Mouse (Mus musculus) forebrain, postnatal 0 days (tissue): ENCODE measurements around the gene Ppfibp2. TPM values are rescaled to one million over a fixed set of nuclear protein-coding genes. Genes with fewer than 3 reads are reported as not detected.

ENCODE experiments used
- ATAC-seq: fragments of 200-750 bp; cut with Nextera tagmentation; 2 replicates; pipeline ENCODE4 v1.8.0; 2017; ENCODE audit warnings: mild to moderate bottlenecking, moderate library complexity
- DNase-seq: peaks from one replicate; pipeline ENCODE4 v3.0.0-alpha.2; 2015
- H3K27ac ChIP-seq: fragments of 300-500 bp; sonication (generic); 2 replicates; pipeline ENCODE4 v1.5.1; 2014; ENCODE audit warnings: low read depth, mild to moderate bottlenecking, antibody characterized with exemption, low read length, moderate library complexity, mixed read lengths
- H3K27me3 ChIP-seq: fragments of 300-500 bp; sonication (generic); 2 replicates; pipeline ENCODE4 v1.6.1; 2014; ENCODE audit warnings: mild to moderate bottlenecking, low read length, mixed read lengths; ENCODE audit not compliant: insufficient read depth
- H3K36me3 ChIP-seq: fragments of 300-500 bp; sonication (generic); 2 replicates; pipeline ENCODE4 v1.6.1; 2014; ENCODE audit warnings: mild to moderate bottlenecking, moderate library complexity; ENCODE audit not compliant: insufficient read depth
- H3K4me1 ChIP-seq: fragments of 300-500 bp; sonication (generic); 2 replicates; pipeline ENCODE4 v1.6.1; 2014; ENCODE audit warnings: antibody characterized with exemption; ENCODE audit not compliant: insufficient read depth
- H3K4me2 ChIP-seq: fragments of 300-500 bp; sonication (generic); 2 replicates; pipeline ENCODE4 v1.6.1; 2014; ENCODE audit warnings: low read depth, mild to moderate bottlenecking, moderate library complexity
- H3K4me3 ChIP-seq: fragments of 300-500 bp; sonication (generic); 2 replicates; pipeline ENCODE4 v1.5.1; 2014; ENCODE audit warnings: low read depth, low read length, mixed read lengths
- H3K9ac ChIP-seq: fragments of 300-500 bp; sonication (generic); 2 replicates; pipeline ENCODE4 v1.6.1; 2014; ENCODE audit warnings: mild to moderate bottlenecking
- H3K9me3 ChIP-seq: fragments of 300-500 bp; sonication (generic); 2 replicates; pipeline ENCODE4 v1.6.1; 2016; ENCODE audit warnings: low read length
- CTCF ChIP-seq: sonication (generic); IDR thresholded peaks from 2 replicates; pipeline ENCODE4 v1.5.1; 2016; ENCODE audit warnings: antibody characterized with exemption, control low read depth, low read depth
- WGBS: fragments of 180-500 bp; shearing (Covaris S2); extraction: QIAGEN DNeasy Blood & Tissue Kit; methylation state at CpG from one replicate; pipeline ENCODE4 v1.1.7; 2014; 5-methylcytosine and 5-hydroxymethylcytosine counted together
- polyA plus RNA-seq: library from polyadenylated mRNA; unstranded; fragments of >200 nt; fragmentation: Nextera tagmentation; extraction: Ambion mirVana; gene quantifications from 2 replicates; pipeline ENCODE4 v1.2.1, GENCODE M21; 2015
- total RNA-seq: library from RNA; depleted of rRNA; stranded (reverse); fragments of >200 nt; gene quantifications from 2 replicates; pipeline ENCODE4 v1.2.3, GENCODE M21; 2014

Gene Ppfibp2
- total and polyA plus RNA-seq, 2 experiments from 2014 or later = 1.2 to 3.1 TPM

DNA sequence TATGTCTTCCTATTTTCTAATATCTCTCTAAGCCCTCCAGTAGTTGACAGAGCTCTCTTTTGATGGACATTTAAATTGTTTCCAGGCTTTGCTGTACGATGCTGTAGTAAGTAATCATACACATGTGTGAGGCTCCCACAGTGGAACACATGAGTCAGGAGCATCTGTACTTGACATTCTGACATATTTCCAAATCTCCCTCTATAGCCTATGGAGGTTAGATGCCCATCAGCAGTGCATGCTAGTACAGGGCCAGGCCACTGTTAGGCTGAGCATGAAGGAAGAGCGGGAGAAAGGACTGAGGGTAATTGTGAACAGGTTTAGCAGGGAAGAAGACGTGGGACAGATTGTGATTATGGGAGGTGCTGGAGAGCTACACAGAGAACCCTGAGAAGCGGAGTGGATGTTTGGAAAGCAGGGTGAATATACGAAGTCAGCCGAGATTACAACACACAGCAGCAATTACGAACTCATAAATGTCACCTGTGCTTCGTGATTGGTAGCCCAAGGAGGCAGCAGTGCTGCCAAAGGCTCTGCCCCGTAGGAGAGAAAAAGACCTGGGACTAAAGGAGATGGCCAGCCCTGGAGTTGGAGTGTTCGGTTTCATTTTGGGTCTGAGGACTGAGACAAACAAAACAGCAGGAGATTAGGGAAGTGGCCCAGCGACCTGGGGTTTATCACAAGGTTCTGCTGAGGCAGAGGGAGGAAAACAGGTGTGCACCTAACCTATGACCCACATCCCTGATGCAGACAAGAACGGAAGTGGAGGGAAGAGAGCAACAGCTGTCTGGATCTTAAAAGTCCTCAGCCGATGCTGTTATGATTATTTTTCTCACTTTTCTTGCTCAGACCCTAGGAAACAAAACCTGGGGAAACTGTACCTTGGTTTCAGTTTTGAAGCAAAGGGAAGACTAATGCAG is 107.7 kb downstream of the Ppfibp2 start:
- Histone ChIP-seq H3K27me3 (no peaks in the 10 kb centered on the region), H3K9me3 (no peaks in the 10 kb centered on the region), H3K4me1 (no peaks in the 10 kb centered on the region), H3K4me3 (no peak overlapping the region), H3K27ac (no peak overlapping the region), H3K36me3 (no peaks in the 10 kb centered on the region), H3K9ac (no peak overlapping the region), H3K4me2 (no peak overlapping the region)
- TF ChIP-seq CTCF = no peak
- 75% methylated on average over 13 of the region's 13 CpGs for WGBS
- DNase-seq (no peak), ATAC-seq (no peak)

DNA sequence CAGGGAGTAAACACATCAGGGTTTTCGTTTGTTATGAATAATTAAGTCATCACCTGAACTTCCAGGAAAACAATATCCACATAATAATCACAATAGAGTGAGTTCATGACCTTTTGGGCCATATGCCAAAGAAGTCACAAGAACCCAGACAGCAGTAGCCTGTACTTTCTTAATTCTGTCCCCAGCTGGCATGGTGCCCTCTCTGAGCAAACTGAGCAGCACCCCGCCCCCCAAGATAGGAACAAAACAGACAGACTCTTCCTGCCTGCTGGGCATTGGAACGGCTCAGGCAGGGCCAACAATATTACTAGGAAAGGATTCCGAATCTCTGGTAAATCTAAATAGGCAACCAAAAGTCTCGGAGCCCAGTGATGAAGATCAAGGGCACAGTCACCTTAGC is 110.9 kb downstream of the Ppfibp2 start:
- WGBS = 48% methylated on average over 5 of the region's 5 CpGs
- ATAC-seq = no peak
- Histone ChIP-seq H3K4me3 (no peak overlapping the region), H3K4me1 (0 out of 2 replicates have a peak, but pooled peaks cover 3% of the 10 kb centered on the region), H3K27ac (no peak overlapping the region), H3K36me3 (no peaks in the 10 kb centered on the region), H3K27me3 (no peaks in the 10 kb centered on the region), H3K9ac (no peak overlapping the region), H3K9me3 (no peaks in the 10 kb centered on the region), H3K4me2 (no peak overlapping the region)
- TF ChIP-seq CTCF = no peak
- DNase-seq = no peak

GRCm38 (mm10) chr7:107707650-107708049 is 112.6 kb downstream of the Ppfibp2 start:
- Histone ChIP-seq H3K36me3 (no peaks in the 10 kb centered on the region), H3K9ac (no peak overlapping the region), H3K27me3 (no peaks in the 10 kb centered on the region), H3K4me2 (no peak overlapping the region), H3K4me1 (0 out of 2 replicates have a peak, but pooled peaks cover 3% of the 10 kb centered on the region), H3K9me3 (no peaks in the 10 kb centered on the region), H3K27ac (no peak overlapping the region), H3K4me3 (no peak overlapping the region)
- DNase-seq (no peak), ATAC-seq (no peak)
- 73% methylated on average over 9 of the region's 9 CpGs for WGBS
- no peak for TF ChIP-seq CTCF

DNA sequence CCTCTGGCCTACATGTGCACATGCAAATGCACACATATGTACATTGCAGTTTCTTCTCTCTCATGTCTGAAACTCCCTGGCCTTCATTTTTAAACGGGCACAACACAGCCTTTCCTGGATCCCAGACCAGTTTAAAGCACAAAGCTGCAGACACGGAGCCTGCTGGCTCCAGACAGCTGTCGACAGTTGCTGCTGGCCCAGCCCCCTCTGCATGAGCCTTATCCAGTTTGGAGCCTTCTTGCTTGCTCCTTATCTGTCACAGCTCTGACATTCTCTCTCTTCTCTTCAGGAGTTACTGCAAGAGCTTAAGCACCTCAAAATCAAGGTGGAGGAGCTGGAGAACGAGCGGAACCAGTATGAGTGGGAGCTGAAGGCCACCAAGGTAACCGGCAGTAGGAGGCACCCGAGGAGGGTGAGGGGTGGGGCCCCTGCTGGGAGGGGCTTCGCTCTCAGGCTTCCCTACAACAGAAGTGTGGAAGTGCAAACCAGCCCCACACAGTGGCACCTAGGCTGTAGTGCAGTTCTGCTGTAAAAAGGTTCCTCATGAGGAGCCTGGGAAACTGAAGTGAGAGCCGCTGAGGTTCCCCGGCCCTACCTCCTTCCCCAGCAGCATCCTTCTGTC is 113.6 kb downstream of the Ppfibp2 start:
- H3K27ac ChIP-seq = no peak overlapping the region
- peak; percentile 68 for TF ChIP-seq CTCF

GRCm38 (mm10) chr7:107712743-107713142 is 117.7 kb downstream of the Ppfibp2 start:
- 49% methylated on average over 6 of the region's 6 CpGs for WGBS

More for the DNA sequence above, 113.6 kb downstream of the Ppfibp2 start:
- no peaks in the 10 kb centered on the region for H3K27me3 ChIP-seq
- 0 out of 2 replicates have a peak overlapping the region, but pooled peaks have one; percentile 10 for H3K9ac ChIP-seq
- H3K4me1 ChIP-seq = 0 out of 2 replicates have a peak, but pooled peaks cover 3% of the 10 kb centered on the region
- peak overlapping the region; percentile 33 for H3K4me2 ChIP-seq
- ATAC-seq = peak; percentile 93
- H3K9me3 ChIP-seq = no peaks in the 10 kb centered on the region
- peak; percentile 68 for DNase-seq
- H3K4me3 ChIP-seq = no peak overlapping the region
- H3K36me3 ChIP-seq = no peaks in the 10 kb centered on the region
- WGBS = 2% methylated on average over 10 of the region's 10 CpGs

GRCm38 (mm10) chr7:107714067-107714466 is 119.1 kb downstream of the Ppfibp2 start:
- ATAC-seq = no peak
- Histone ChIP-seq H3K27ac (no peak overlapping the region), H3K9ac (no peak overlapping the region), H3K9me3 (no peaks in the 10 kb centered on the region), H3K27me3 (no peaks in the 10 kb centered on the region), H3K4me1 (no peaks in the 10 kb centered on the region), H3K4me3 (no peak overlapping the region), H3K4me2 (no peak overlapping the region), H3K36me3 (no peaks in the 10 kb centered on the region)
- DNase-seq = no peak
- no peak for TF ChIP-seq CTCF
- 93% methylated on average over 5 of the region's 5 CpGs for WGBS

More at GRCm38 (mm10) chr7:107712743-107713142, 117.7 kb downstream of the Ppfibp2 start:
- no peak overlapping the region for H3K4me3 ChIP-seq
- no peak overlapping the region for H3K4me2 ChIP-seq
- no peak for DNase-seq
- H3K27me3 ChIP-seq = no peaks in the 10 kb centered on the region
- TF ChIP-seq CTCF = no peak
- ATAC-seq = peak; percentile 47; the same call in 1 of the 2 replicates
- no peaks in the 10 kb centered on the region for H3K36me3 ChIP-seq
- H3K27ac ChIP-seq = no peak overlapping the region
- H3K9me3 ChIP-seq = no peaks in the 10 kb centered on the region
- H3K9ac ChIP-seq = no peak overlapping the region
- H3K4me1 ChIP-seq = 0 out of 2 replicates have a peak, but pooled peaks cover 3% of the 10 kb centered on the region

DNA sequence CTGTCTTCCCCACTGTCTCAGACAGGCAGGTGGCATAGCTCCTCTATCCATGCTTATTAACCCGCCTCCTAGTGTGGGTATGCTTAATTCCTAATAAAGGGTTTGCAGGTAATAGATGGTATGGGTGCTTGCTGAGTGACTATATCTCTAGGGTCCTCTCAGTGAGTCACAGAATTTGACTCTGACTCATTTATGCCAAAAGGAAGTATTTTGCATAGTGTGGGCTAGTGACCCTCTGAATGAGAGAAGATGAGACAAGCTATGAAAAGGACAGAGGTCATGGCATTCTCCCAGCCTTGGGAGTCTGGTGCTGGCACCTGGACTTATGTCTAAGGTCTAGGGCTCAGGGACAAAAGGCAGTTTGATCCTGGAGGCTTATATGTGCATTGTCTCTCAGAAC is 125.8 kb downstream of the Ppfibp2 start:
- no peaks in the 10 kb centered on the region for H3K27me3 ChIP-seq
- H3K9ac ChIP-seq = no peak overlapping the region
- no peak overlapping the region for H3K27ac ChIP-seq
- no peaks in the 10 kb centered on the region for H3K4me1 ChIP-seq
- no peaks in the 10 kb centered on the region for H3K36me3 ChIP-seq
- H3K4me3 ChIP-seq = no peak overlapping the region
- WGBS = 93% methylated on average over 1 of the region's 1 CpGs
- H3K4me2 ChIP-seq = no peak overlapping the region
- no peaks in the 10 kb centered on the region for H3K9me3 ChIP-seq
- TF ChIP-seq CTCF = no peak
- ATAC-seq = no peak
- no peak for DNase-seq
